Mouse (Mus musculus) liver, adult 2 months (tissue): Measurements from ENCODE around the gene Trim17.

ENCODE experiments used
- CTCF ChIP-seq: fragments of 200-500 bp; IDR thresholded peaks from 2 replicates; pipeline ENCODE4 v1.5.1; 2011; ENCODE audit warnings: low read depth, low read length, control low read depth
- POLR2A ChIP-seq: fragments of 200-500 bp; IDR thresholded peaks from 2 replicates; pipeline ENCODE4 v1.6.1; 2011; ENCODE audit warnings: low read length, control low read depth; ENCODE audit not compliant: insufficient read depth; ENCODE audit errors: extremely low read depth

DNA sequence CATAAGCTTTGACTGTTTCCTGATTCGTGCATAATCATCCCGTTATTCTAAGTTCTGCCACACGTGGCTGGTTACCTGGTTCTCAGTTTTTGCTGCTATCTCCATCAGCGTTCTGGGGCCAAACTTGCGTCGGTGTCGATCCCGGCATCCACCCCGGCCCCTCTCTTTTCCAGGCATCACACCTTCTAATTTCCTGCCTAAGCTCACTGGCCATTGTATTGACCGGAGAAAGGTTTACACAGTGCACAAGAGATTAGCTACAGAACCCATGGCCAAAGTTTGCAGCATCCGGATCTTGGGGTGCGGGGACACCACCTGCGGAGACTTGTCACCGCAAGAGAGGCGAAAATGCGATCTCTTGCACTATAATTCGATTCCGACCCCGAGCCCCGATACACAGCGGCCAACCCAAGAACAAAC lies 23.1 kb downstream of the Trim17 start:
- TF ChIP-seq POLR2A (no peak), CTCF (no peak)
